Mouse (Mus musculus) testis, adult 2 months (tissue): ENCODE data around the gene Akr1d1.

Source experiments
- CTCF ChIP-seq: fragments of 200-500 bp; IDR thresholded peaks from 2 replicates; pipeline ENCODE4 v1.5.1; 2012; ENCODE audit warnings: low read depth, mild to moderate bottlenecking, inconsistent platforms, low read length, moderate library complexity; ENCODE audit not compliant: control insufficient read depth, insufficient read depth, insufficient replicate concordance
- POLR2A ChIP-seq: fragments of 200-500 bp; IDR thresholded peaks from 2 replicates; pipeline ENCODE4 v1.6.1; 2012; ENCODE audit warnings: low read depth, mild to moderate bottlenecking, inconsistent platforms, low read length, moderate library complexity; ENCODE audit not compliant: control insufficient read depth

- no peak for TF ChIP-seq CTCF
- TF ChIP-seq POLR2A, result no peak
Measured at GRCm38 (mm10) chr6:37567363-37567762, 37.4 kb downstream of the Akr1d1 start.
